Mouse (Mus musculus) CH12F3 (cell line): ENCODE results near the gene Ofcc1.

Experiments used
- in situ Hi-C: fragments of 300-500 bp; cut with MboI; formaldehyde crosslinking; loops from 2 replicates; pipeline ENCODE4 v1.14.3; 2020; ENCODE audit warnings: low sequenced_read_pairs

The Ofcc1 gene

GRCm38 (mm10) chr13:40361288-40361687, at the start of gene Ofcc1:
TSS of gene Ofcc1 (minus strand) at chr13:40361450.
- in situ Hi-C loops, result no loop called here

DNA sequence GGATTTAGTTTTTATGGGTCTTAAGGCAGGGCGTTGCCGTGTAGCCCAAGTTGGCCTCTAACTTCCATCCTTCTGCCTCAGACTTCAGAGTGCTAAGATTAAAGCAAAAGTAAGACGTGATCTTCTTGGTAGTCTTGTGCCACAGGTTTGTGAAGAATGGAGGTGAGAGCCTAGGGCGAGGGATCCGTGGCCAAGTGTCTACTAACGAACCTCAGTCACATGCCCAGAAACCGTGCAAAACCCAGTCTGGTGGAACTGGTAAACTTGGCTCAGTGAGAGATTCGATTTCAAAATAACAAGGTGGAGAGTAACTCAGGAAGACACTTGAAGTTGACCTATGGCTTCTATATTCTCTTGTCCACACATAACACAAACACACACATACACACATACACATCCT, 28.9 kb upstream of the Ofcc1 start:
- in situ Hi-C loops, result no loop called here

- in situ Hi-C loops, result no loop called here
Measured at GRCm38 (mm10) chr13:40387446-40387845, 26.2 kb upstream of the Ofcc1 start.

- in situ Hi-C loops, result no loop called here
Measured at GRCm38 (mm10) chr13:40384962-40385361, 23.7 kb upstream of the Ofcc1 start.

- in situ Hi-C loops, result no loop called here
Measured at GRCm38 (mm10) chr13:40376773-40377172, 15.5 kb upstream of the Ofcc1 start.

GRCm38 (mm10) chr13:40366762-40367161, 5.5 kb upstream of the Ofcc1 start:
- in situ Hi-C loops, result no loop called here

DNA sequence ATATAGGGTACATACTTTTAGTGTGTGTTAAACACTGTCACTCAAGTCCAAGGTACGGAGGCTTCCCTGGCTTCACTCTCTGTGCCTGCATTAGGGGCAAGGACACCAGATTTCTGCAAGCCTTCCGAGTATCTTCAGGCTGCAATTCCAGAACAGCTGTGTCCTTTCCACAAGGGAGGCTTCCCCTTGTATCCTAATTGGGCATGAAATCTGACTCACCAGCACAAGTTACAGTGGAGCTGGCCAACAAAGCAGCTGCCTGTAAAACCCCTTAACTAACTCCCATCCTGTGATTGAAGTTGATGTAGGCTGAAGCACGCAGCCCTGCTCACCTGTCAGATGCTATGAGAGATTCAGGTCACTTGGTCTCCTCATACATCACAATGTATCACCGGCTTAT, 3.6 kb upstream of the Ofcc1 start:
- in situ Hi-C loops, result no loop called here

DNA sequence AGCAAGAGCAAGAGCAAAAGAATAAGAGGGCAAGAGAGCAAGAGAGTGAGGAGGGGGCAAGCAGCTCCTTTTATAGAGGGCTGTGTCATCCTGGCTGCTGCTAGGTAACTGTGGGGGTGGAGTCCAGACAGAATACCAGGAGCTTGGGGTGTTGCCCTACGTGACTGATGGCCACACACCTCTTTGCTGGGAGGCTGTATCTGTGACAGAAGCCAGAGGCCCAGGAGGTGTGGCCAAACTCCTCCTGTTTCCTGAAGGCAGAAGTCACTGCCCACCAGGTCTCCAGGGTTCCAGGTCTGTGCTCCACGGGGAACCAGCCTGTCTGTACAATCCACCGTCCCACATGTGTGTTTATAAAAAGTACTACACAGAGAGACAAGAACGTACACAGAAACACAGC, 558 bp downstream of the Ofcc1 start:
- in situ Hi-C loops, result no loop called here

- in situ Hi-C loops, result no loop called here
Measured at GRCm38 (mm10) chr13:40347045-40347444, 14.2 kb downstream of the Ofcc1 start.

DNA sequence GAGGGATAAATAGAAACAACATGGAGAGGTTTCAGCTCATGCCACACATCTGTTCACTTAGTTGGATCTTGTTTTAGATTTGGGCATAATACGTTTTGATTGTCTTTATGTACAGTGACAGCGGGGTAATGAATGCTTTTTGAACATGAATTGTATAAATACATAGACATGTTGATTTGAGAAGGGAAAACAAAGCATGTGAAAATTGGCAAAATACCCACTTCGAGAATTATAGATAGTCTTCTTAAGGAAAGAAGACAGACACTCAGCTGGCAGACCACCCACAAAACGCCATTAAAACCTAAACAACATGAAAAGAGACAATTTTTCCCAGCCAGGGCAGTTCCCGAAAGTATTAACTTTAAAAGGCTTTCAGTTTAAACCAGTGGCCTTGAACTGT, 37.9 kb downstream of the Ofcc1 start:
- in situ Hi-C loops, result no loop called here

- in situ Hi-C loops, result no loop called here
Measured at GRCm38 (mm10) chr13:40320814-40321525, 40.3 kb downstream of the Ofcc1 start.

DNA sequence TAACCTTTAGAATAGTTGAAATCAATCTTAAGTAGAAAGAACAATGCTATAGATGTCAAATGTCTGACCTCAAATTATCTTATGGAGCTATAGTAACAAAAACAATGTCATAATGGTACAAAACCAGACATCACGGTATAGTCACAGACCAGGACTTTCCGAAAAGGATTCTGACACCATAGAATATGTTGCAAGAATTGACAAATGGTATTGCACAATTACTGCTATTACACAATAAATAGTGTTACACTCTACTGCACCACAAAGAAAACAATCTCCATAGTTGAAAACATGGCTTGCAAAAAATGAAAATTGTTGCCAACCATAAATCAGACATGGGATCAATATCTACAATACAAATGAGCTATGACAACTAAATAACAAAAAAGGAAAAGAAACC, 43.5 kb downstream of the Ofcc1 start:
- in situ Hi-C loops, result no loop called here

DNA sequence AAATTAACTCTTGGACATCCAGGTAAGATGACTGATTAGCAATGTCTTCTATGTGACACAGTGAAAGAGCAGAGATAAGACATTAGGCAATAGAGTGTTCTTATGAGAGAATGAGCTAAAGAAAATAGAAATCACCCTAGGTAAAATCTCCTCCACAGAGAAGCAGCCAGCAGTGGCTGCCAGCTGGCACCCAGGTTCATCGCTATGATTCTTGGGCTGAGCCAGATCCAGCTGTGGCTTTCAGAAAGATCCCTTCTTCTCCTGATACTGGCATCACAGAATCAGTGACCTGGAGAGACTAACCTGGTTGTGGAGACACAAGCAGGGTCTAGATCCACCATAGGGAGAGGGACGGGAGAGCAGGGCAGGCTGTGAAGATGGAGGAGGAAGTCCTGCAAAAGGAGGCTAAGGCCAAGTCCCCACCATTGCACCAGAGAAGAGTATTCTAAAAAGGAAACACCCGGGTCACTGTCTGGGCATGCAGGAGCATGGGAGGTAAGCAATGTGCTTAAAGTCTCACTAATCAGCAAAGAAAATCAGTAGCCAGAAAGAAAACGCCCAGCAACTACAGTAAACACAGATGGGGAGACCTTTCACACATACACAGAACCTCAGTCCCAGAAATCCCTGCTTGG, 46.0 kb downstream of the Ofcc1 start:
- in situ Hi-C loops, result no loop called here

DNA sequence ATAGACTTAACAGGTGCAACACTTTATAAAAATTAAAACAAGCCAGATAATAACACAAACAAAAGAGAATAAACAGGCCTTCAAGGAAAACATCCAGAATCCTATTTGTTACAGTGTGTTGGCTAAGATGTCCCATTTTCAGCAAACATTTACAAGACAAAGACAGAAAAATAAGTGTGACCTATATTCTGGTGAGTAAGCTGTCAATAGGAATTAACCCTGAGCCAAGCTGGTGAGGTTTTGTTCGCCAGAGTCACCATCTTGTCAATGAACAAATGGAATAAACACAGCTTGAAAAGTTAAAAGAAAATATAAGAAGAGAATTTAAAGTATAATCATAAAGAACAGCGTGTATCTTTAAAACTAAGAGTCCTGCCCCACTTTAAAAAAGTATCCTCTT, 68.4 kb downstream of the Ofcc1 start:
- in situ Hi-C loops, result no loop called here

DNA sequence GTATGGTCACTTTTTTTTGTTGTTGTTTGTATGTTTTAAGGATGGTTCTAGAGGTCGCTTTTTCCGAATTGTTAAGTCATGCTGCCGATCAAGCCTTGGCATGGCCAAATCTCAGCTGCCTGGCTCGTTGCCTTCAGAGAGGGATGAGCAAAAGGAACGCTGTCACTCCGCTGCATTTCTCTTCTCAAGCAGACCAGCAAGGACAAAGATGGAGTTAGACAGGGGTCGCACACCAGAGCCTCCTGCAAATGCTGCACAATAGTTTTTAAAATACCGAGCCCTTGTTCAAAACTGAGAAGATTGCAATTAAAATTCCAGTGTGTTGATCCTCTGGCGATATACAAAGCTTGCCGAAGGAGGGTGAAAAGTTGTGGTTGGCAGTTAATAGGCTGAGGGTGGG, 70.4 kb downstream of the Ofcc1 start:
- in situ Hi-C loops, result no loop called here

- in situ Hi-C loops, result no loop called here
Measured at GRCm38 (mm10) chr13:40288650-40289049, 72.6 kb downstream of the Ofcc1 start.

DNA sequence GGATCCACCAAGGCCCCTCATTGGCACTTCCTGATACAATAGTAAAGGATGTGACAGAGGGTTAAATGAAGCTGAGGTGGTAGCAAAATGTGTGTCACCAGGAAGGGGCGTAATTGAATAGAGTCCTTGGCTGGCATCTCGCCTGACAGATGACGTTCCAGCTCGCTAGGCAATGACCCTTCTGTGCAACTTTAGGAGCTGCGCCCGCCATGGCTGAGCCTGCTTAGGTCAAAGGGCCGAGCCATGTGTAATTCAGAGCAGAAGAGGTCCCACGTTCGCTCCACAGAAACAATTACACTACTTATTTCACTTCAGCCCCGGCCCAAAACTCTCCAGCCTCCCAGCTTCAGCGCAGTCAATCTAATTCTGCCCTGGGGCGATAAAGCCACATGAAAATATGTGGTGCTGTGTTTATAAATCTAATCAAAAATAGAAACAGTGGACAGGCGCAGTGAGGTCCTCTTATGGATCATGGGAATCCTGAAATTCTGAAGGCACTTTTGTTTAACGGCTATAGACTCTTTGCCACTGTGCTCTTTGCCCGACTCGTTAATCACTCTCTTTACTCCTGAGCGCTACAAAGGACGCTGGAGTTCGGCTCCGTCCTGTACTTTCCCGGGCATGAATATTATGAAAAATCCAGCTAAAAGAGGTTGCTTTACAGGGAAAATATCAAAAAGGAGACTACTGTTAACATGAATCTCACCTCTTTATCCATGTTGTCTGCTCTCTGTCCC, 73.8 kb downstream of the Ofcc1 start:
- in situ Hi-C loops, result no loop called here

DNA sequence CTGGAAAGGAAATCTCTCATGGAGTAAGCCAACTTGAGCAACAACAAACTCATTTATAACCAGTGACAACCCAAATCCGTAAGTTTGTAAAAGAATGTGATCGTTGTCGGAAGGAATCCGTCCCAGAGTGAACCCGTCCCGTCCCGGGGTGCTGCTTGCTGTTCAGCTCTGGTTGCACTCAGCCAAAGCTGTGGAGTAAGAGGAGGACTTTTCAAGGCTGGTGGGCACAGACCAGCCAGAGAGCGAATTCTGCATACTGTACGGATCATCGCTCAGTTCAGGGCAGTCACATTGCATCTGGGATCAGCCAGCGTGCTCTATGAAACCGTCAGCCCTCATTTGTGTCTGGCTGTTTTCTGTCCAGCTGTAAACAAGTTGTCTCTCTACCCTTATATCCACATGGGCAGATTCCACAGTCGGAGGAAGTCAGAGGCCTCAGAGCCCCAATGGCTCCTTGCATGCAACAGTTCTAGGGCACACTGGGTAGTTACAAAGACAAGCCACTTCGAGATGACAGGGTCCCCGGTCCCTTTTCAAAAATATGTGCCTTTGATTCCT, 75.9 kb downstream of the Ofcc1 start:
- in situ Hi-C loops, result no loop called here

DNA sequence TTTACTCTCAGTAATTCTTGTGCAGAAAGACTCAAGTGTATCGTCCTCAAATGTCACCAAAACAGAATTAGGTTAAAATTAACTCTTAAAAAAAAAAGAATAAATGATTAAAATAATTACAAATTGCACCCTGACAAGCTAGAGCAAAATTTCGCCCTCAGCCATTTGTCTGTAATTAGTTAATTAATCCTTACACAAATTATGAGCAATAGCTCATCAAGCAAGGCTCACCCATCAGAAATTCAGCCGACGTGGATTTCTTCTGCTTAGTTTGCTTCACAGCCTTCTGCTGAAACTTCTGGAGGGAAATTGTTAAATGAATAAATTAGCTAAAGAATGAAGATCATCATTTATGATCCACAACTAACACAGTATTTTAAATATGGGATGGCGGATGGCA, 80.6 kb downstream of the Ofcc1 start:
- in situ Hi-C loops, result no loop called here

- in situ Hi-C loops, result no loop called here
Measured at GRCm38 (mm10) chr13:40267546-40267945, 93.7 kb downstream of the Ofcc1 start.

DNA sequence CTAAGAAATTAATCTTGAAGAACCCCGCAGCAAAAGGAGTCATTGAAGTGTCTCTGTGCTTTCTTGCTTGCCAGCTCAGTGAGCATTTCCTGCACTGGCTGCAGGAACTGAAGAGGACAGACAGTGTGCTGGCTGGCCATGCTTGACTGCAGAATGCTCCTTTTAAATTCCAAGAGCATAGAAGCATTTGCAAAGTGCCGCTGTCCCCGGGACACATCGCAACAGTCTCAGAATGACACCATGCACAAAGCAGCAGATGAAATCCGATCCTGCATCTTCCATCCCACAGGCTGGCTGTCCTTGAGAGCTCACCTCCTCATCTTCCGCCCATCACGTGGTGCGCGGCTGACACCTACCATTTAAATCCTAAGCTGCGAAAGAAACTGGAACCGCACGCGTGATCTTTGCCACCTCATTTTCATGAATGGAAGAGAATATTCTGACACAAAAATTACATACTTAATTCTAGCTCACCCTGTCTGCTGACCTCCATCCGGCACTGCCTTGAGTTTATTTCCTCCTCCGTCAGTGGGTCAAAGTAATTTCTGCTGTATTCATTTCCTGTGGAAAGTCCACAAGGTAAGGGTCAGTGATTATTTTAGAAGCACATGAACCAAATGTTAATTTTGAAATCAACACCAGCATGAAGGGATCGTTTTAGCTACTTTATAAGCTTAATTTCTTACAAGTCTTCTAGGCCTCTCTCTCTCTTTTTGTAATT, 98.0 kb downstream of the Ofcc1 start:
- in situ Hi-C loops, result no loop called here
